Mouse (Mus musculus): ENCODE data around the gene Pdxdc1. TPM values are rescaled to one million over a fixed set of nuclear protein-coding genes. Genes with fewer than 3 reads are reported as not detected.

Pdxdc1 gene
- polyA plus RNA-seq, 1 experiment from 2014 or later = 48.2 TPM

- Histone ChIP-seq H3K4me2 (no peak overlapping the region), H3K4me1 (replicated peaks; ENCODE audit: control insufficient read depth, insufficient read depth, low read length) (peaks cover 12% of the 10 kb centered on the region; the same call in 1 of the 2 replicates), H3K9ac (ENCODE audit: low read depth, low read length) (no peak overlapping the region), H3K4me3 (ENCODE audit: low read depth, low read length) (no peak overlapping the region), H3K27me3 (replicated peaks; ENCODE audit: control insufficient read depth, insufficient read depth, low read length) (no peaks in the 10 kb centered on the region), H3K27ac (ENCODE audit: low read depth, low read length) (no peak overlapping the region), H3K9me3 (ENCODE audit: control insufficient read depth, low read length) (no peaks in the 10 kb centered on the region), H3K36me3 (ENCODE audit: control insufficient read depth, insufficient read depth, low read length) (no peaks in the 10 kb centered on the region)
- WGBS = 75% methylated on average over 2 of the region's 2 CpGs
- ATAC-seq (replicated peaks; ENCODE audit: low FRiP score) (no peak), DNase-seq (ENCODE audit: low spot score) (no peak)
Observed at GRCm38 (mm10) chr16:13898981-13899380, 4.0 kb downstream of the Pdxdc1 start.

GRCm38 (mm10) chr16:13896357-13896756 lies 6.6 kb downstream of the Pdxdc1 start:
- WGBS = 57% methylated on average over 3 of the region's 3 CpGs
- H3K4me3 ChIP-seq (ENCODE audit: low read depth, low read length) = no peak overlapping the region

DNA sequence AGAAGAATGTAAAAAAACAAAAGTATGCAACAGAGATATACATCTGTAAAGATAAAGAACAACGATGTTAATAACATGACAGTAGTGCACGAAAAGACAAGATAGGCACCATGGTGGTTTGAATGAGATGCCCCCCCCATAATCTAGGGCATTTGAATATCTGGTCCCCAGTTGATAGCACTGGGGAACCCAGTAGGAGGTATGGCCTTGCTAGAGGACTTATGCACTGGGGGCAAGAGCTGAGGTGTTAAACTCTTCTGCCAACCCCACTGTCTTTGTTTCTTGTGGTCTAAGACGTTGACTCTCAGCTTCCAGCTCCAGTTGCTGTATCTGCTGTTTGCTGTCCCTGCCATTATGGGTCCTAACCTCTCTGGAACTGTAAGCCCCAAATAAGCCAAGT lies 7.2 kb downstream of the Pdxdc1 start:
- WGBS = 78% methylated on average over 3 of the region's 3 CpGs
- no peaks in the 10 kb centered on the region for H3K9me3 ChIP-seq (ENCODE audit: control insufficient read depth, low read length)
- DNase-seq (ENCODE audit: low spot score) (no peak), ATAC-seq (replicated peaks; ENCODE audit: low FRiP score) (no peak)
- no peaks in the 10 kb centered on the region for H3K36me3 ChIP-seq (ENCODE audit: control insufficient read depth, insufficient read depth, low read length)
- H3K9ac ChIP-seq (ENCODE audit: low read depth, low read length) = no peak overlapping the region
- H3K27me3 ChIP-seq (replicated peaks; ENCODE audit: control insufficient read depth, insufficient read depth, low read length) = no peaks in the 10 kb centered on the region
- H3K4me3 ChIP-seq (ENCODE audit: low read depth, low read length) = no peak overlapping the region
- no peak overlapping the region for H3K27ac ChIP-seq (ENCODE audit: low read depth, low read length)
- peaks cover 3% of the 10 kb centered on the region; the same call in 1 of the 2 replicates for H3K4me1 ChIP-seq (replicated peaks; ENCODE audit: control insufficient read depth, insufficient read depth, low read length)
- no peak overlapping the region for H3K4me2 ChIP-seq

More at GRCm38 (mm10) chr16:13896357-13896756, 6.6 kb downstream of the Pdxdc1 start:
- no peak overlapping the region for H3K4me2 ChIP-seq
- no peak for DNase-seq (ENCODE audit: low spot score)
- no peaks in the 10 kb centered on the region for H3K9me3 ChIP-seq (ENCODE audit: control insufficient read depth, low read length)
- peaks cover 4% of the 10 kb centered on the region; the same call in 1 of the 2 replicates for H3K4me1 ChIP-seq (replicated peaks; ENCODE audit: control insufficient read depth, insufficient read depth, low read length)
- peak; percentile 60; the same call in 1 of the 2 replicates for ATAC-seq (replicated peaks; ENCODE audit: low FRiP score)
- H3K27me3 ChIP-seq (replicated peaks; ENCODE audit: control insufficient read depth, insufficient read depth, low read length) = no peaks in the 10 kb centered on the region
- H3K9ac ChIP-seq (ENCODE audit: low read depth, low read length) = no peak overlapping the region
- no peaks in the 10 kb centered on the region for H3K36me3 ChIP-seq (ENCODE audit: control insufficient read depth, insufficient read depth, low read length)
- H3K27ac ChIP-seq (ENCODE audit: low read depth, low read length) = no peak overlapping the region

DNA sequence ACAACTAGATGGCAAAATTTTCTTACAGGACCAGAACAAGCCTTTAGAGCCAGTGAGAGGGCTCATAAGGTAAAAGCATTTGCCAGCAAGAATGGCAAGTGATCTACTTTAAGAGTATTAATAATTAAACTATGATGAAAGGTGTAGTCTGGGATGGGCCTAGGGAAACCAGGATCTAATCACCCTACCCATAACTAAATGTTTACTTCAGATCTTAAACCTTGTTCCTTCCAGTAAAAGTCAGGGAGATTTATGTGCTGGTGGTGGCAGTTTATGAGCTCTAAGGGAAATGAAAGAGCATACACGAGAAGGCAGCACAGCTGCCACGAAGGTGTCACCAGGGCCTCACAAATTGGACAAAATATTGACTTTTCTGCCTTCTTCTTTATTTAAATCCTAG lies 8.8 kb downstream of the Pdxdc1 start:
- H3K4me3 ChIP-seq (ENCODE audit: low read depth, low read length) = no peak overlapping the region
- 86% methylated on average over 2 of the region's 2 CpGs for WGBS

DNA sequence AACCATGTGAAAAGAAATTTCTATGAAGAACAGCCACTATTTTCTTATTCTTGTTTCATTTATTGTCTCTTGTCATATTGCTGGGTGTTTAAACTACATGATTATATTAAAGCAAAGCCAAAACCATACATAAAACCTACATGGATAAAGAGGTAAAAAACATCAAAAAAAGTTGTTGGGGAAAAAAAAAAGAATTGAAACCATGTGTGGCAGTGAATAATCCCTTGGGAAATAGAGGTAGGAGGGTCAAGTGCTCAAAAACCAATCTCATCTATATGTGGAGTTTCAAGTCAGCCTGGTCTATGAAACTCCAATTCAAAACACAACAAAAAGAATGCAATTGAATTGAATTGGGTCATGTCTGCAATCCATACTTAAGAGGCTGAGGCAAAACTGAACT lies 10.1 kb downstream of the Pdxdc1 start:
- Histone ChIP-seq H3K9ac (ENCODE audit: low read depth, low read length) (no peak overlapping the region), H3K27me3 (replicated peaks; ENCODE audit: control insufficient read depth, insufficient read depth, low read length) (no peaks in the 10 kb centered on the region), H3K4me1 (replicated peaks; ENCODE audit: control insufficient read depth, insufficient read depth, low read length) (no peaks in the 10 kb centered on the region; the same call in 1 of the 2 replicates), H3K4me2 (no peak overlapping the region), H3K9me3 (ENCODE audit: control insufficient read depth, low read length) (no peaks in the 10 kb centered on the region), H3K36me3 (ENCODE audit: control insufficient read depth, insufficient read depth, low read length) (no peaks in the 10 kb centered on the region), H3K4me3 (ENCODE audit: low read depth, low read length) (no peak overlapping the region), H3K27ac (ENCODE audit: low read depth, low read length) (no peak overlapping the region)
- ATAC-seq (replicated peaks; ENCODE audit: low FRiP score) (no peak), DNase-seq (ENCODE audit: low spot score) (no peak)

More for the DNA sequence above, 8.8 kb downstream of the Pdxdc1 start:
- Histone ChIP-seq H3K9me3 (ENCODE audit: control insufficient read depth, low read length) (no peaks in the 10 kb centered on the region), H3K4me1 (replicated peaks; ENCODE audit: control insufficient read depth, insufficient read depth, low read length) (peaks cover 3% of the 10 kb centered on the region; the same call in 1 of the 2 replicates), H3K27me3 (replicated peaks; ENCODE audit: control insufficient read depth, insufficient read depth, low read length) (no peaks in the 10 kb centered on the region), H3K9ac (ENCODE audit: low read depth, low read length) (no peak overlapping the region), H3K4me2 (no peak overlapping the region), H3K27ac (ENCODE audit: low read depth, low read length) (no peak overlapping the region), H3K36me3 (ENCODE audit: control insufficient read depth, insufficient read depth, low read length) (no peaks in the 10 kb centered on the region)
- no peak for DNase-seq (ENCODE audit: low spot score)
- no peak for ATAC-seq (replicated peaks; ENCODE audit: low FRiP score)

DNA sequence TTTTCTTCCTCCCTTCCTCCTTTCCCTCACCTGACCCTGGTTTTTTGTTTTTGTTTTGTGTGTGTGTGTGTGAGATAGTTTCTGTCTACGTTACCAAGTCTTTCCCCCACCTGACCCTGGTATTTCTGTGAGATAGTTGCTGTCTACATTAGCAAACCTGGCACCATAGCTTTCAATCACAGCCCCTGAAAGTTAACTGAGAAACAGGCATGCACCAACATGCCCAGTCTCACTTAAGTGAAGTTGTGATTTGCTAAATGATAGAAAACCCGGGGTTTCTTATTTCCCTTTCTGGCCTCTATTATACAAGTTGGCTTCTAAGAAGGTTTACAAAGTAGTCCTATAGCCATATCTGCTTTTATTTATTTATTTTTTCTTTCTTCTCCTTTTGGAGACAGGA lies 12.5 kb downstream of the Pdxdc1 start:
- no peak for ATAC-seq (replicated peaks; ENCODE audit: low FRiP score)

DNA sequence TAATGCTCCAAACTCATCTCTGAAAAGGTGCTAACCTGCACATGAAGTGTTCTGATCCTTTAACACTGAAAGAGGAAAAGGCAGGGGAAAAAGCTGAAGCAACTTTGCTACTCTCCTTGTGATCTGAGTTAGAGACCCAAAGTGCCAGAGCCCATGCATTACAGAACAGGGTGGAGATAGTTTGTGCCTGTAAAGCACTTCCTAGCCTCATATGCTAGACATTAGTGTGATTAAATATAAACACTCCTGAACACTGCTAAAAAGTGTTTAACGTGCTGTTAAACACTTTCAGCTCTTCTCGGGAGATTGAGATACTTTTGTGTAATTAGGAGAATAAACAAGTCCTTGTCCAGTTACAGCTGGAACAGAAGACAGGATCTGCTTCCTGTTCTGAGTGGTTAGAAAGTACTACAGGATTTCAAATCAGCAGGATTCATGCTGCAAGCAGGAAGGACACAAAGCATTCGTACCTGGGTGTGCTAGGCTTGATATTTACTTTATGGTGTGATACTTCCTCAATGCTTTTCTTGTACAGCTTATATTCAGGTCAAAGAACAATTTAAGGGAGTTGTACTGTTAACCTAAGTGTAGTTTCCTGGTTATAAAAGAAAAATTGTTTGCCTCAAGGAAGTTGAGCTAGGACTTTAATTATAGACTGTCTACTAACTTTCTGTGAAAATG lies 19.7 kb downstream of the Pdxdc1 start:
- H3K9ac ChIP-seq (ENCODE audit: low read depth, low read length) = no peak overlapping the region
- no peak for DNase-seq (ENCODE audit: low spot score)
- H3K9me3 ChIP-seq (ENCODE audit: control insufficient read depth, low read length) = no peaks in the 10 kb centered on the region
- H3K27me3 ChIP-seq (replicated peaks; ENCODE audit: control insufficient read depth, insufficient read depth, low read length) = no peaks in the 10 kb centered on the region
- H3K36me3 ChIP-seq (ENCODE audit: control insufficient read depth, insufficient read depth, low read length) = 0 out of 2 replicates have a peak, but pooled peaks cover 2% of the 10 kb centered on the region
- 61% methylated on average over 3 of the region's 3 CpGs for WGBS
- no peak overlapping the region for H3K27ac ChIP-seq (ENCODE audit: low read depth, low read length)
- H3K4me1 ChIP-seq (replicated peaks; ENCODE audit: control insufficient read depth, insufficient read depth, low read length) = no peaks in the 10 kb centered on the region
- no peak overlapping the region for H3K4me3 ChIP-seq (ENCODE audit: low read depth, low read length)
- no peak overlapping the region for H3K4me2 ChIP-seq
- ATAC-seq (replicated peaks; ENCODE audit: low FRiP score) = no peak

More for the DNA sequence above, 12.5 kb downstream of the Pdxdc1 start:
- no peaks in the 10 kb centered on the region for H3K9me3 ChIP-seq (ENCODE audit: control insufficient read depth, low read length)
- H3K27ac ChIP-seq (ENCODE audit: low read depth, low read length) = no peak overlapping the region
- H3K27me3 ChIP-seq (replicated peaks; ENCODE audit: control insufficient read depth, insufficient read depth, low read length) = no peaks in the 10 kb centered on the region
- no peak overlapping the region for H3K4me3 ChIP-seq (ENCODE audit: low read depth, low read length)
- H3K36me3 ChIP-seq (ENCODE audit: control insufficient read depth, insufficient read depth, low read length) = 0 out of 2 replicates have a peak, but pooled peaks cover 2% of the 10 kb centered on the region
- no peak for DNase-seq (ENCODE audit: low spot score)
- no peak overlapping the region for H3K4me2 ChIP-seq
- H3K4me1 ChIP-seq (replicated peaks; ENCODE audit: control insufficient read depth, insufficient read depth, low read length) = no peaks in the 10 kb centered on the region
- 85% methylated on average over 2 of the region's 2 CpGs for WGBS
- no peak overlapping the region for H3K9ac ChIP-seq (ENCODE audit: low read depth, low read length)

DNA sequence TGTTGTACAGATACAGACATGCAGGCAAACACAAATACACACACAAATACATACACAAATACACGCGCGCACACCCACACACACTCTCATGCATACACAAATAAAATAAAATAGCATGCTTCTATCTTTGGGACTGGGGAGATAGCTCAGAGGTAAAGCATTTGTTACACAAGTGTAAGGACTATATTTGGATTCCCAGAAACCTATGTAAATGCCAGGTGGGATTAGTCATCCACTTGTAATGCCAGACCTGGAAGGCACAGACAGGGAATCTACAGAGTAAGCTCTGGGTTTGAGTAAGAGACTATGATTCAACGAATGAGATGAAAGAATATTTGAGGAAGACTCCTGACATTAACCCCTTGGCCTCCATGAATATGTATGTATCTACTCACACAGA lies 27.4 kb downstream of the Pdxdc1 start:
- peaks cover 3% of the 10 kb centered on the region for H3K36me3 ChIP-seq (ENCODE audit: control insufficient read depth, insufficient read depth, low read length)
- H3K9me3 ChIP-seq (ENCODE audit: control insufficient read depth, low read length) = no peaks in the 10 kb centered on the region
- ATAC-seq (replicated peaks; ENCODE audit: low FRiP score) = no peak
- no peak overlapping the region for H3K4me2 ChIP-seq
- WGBS = 95% methylated on average over 4 of the region's 4 CpGs
- no peak overlapping the region for H3K27ac ChIP-seq (ENCODE audit: low read depth, low read length)
- H3K9ac ChIP-seq (ENCODE audit: low read depth, low read length) = no peak overlapping the region
- H3K27me3 ChIP-seq (replicated peaks; ENCODE audit: control insufficient read depth, insufficient read depth, low read length) = no peaks in the 10 kb centered on the region
- no peak for DNase-seq (ENCODE audit: low spot score)
- no peaks in the 10 kb centered on the region for H3K4me1 ChIP-seq (replicated peaks; ENCODE audit: control insufficient read depth, insufficient read depth, low read length)
- no peak overlapping the region for H3K4me3 ChIP-seq (ENCODE audit: low read depth, low read length)

GRCm38 (mm10) chr16:13867910-13868514 lies 34.9 kb downstream of the Pdxdc1 start:
- peak overlapping the region; percentile 2 for H3K9ac ChIP-seq (ENCODE audit: low read depth, low read length)
- H3K4me3 ChIP-seq (ENCODE audit: low read depth, low read length) = peak overlapping the region; percentile 44
- peak; percentile 36 for DNase-seq (ENCODE audit: low spot score)
- 18% methylated on average over 42 of the region's 42 CpGs for WGBS
- H3K27ac ChIP-seq (ENCODE audit: low read depth, low read length) = no peak overlapping the region
- H3K9me3 ChIP-seq (ENCODE audit: control insufficient read depth, low read length) = no peaks in the 10 kb centered on the region
- peaks cover 4% of the 10 kb centered on the region; the same call in 1 of the 2 replicates for H3K36me3 ChIP-seq (ENCODE audit: control insufficient read depth, insufficient read depth, low read length)
- H3K4me1 ChIP-seq (replicated peaks; ENCODE audit: control insufficient read depth, insufficient read depth, low read length) = no peaks in the 10 kb centered on the region
- ATAC-seq (replicated peaks; ENCODE audit: low FRiP score) = peak; percentile 39
- H3K27me3 ChIP-seq (replicated peaks; ENCODE audit: control insufficient read depth, insufficient read depth, low read length) = no peaks in the 10 kb centered on the region
- H3K4me2 ChIP-seq = peak overlapping the region; percentile 51

Data from liver, embryonic 11.5 days (tissue).